Mouse (Mus musculus) urinary bladder, adult 2 months (tissue): ENCODE data around the gene Atn1. TPM values are rescaled to one million over a fixed set of nuclear protein-coding genes. Genes with fewer than 3 reads are reported as not detected.
A peak's percentile ranks its signal among the peaks of the same experiment; 100 is the strongest.
"Not testable (repeated sequence)": the region's sequence is repeated elsewhere in the genome, so short reads cannot be mapped to it uniquely, and the experiment has no call there.

ENCODE experiments used
- DNase-seq: peaks from one replicate; pipeline ENCODE4 v3.0.0; 2022; ENCODE audit warnings: low spot score
- polyA plus RNA-seq: library from polyadenylated mRNA; depleted of rRNA; stranded (reverse); fragments of >200 nt; gene quantifications from 2 replicates; pipeline ENCODE4 v1.2.3, GENCODE M21; 2012; rRNA removed

Atn1 gene
- polyA plus RNA-seq = 11.3 and 32.9 TPM in 2 replicates

DNA sequence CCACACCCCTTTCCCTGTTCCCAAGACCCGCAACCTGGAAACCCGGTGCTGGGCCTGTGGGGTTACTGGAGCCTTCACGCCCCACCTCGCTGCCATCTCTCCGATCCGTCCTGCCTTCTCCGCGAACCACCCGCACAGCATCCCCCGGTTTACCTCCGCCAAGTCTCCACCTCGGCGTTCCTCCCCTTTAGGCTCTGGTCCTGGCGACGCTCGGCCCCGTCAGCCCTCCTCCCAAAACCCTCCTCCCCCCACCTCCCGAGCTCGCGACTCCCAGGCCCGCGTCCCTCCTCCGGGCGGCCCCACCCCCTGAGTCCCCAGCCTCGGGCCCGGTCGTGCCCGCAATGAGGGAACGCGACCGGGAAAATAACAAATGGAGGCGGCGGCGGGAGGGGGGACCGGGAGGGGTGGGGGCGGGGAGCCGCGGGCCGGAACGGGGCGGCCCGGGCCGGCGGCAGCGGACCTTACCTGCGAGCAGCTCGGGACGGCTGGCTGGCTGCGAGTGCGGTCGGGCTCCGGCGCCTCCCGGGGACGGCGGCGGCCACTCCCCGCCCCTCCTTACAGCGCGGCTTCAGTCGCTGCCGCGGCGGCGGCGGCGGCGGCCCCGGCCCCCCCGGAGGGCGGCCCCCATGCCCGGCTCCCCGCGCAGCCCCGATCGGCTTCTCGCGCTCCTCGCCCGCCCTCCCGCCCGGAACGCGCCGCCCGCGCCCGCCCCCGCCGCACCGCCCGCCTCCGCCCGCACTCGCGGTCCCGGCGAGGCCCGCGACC, at the start of gene Atn1, which contains the start of gene Gm45234:
Gene Atn1, minus strand, starts transcription at position 694 of the 765 bp plus-strand sequence.
Gene Gm45234, minus strand, starts transcription at position 191 of the 765 bp plus-strand sequence.
- DNase-seq = peak; percentile 72

DNA sequence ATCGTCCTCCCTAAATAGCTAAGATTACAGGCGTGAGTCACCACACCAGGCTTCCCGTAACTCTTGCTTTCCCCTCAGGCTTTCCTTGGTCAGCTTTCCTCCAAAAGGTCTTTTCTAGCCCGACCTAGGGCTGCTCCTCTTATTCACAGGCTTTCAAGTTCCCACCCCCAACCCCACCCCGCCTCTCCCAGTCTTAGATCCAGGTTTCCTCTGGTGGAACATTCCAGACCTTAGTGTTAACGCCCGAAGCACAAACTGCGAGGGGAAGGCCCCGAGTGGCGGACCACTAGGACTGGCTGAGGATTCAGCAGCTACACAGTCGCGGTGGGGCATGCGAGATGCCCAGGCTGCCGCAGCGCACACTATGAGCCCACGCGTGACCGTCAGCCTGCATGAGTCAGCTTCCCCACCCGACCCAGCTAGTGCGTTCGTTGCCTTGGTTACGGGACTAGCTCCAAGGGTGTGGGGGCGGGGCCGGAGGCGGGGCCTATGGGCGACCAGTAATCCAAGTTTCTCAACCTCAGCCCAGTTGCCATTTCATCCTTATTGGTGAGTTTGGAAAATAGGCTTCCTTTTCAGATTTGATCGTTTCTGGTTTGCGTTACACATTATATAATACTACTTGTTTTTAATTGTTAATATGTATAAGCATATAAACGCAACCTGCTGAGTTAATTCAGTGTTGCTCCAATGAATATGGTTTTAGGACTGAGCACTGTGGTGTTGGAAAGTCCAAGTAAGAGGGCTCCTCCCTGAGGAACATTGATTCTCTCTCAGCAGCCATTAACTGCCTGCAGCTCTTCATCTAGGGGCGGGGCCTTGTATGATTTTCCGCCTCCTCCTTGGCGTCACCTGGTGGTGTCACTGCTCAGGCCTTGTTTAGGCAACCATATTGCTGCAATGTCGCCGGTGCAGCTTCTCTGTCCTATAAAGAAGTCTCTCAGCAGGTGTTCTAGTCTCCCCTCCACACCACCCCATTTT, 49.3 kb upstream of the Atn1 start:
- peak; percentile 84 for DNase-seq

DNA sequence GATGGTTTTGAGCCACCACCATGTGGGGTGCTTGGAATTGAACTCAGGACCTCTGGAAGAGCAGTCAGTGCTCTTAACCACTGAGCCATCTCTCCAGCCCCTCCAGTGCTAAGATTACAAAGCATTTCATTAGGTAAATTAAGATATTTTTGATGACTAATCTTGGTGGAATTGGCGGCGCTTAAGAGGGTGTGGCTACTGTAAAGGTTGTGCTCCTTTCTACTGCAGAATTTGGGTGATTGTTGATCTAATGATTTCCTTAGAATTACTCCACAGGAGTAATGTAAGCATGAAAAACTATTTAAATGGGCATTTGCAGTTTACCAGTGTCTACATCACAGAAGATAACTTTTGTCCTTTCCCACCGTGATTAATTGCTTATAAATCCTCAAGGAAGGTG, 48.0 kb upstream of the Atn1 start:
- no peak for DNase-seq

DNA sequence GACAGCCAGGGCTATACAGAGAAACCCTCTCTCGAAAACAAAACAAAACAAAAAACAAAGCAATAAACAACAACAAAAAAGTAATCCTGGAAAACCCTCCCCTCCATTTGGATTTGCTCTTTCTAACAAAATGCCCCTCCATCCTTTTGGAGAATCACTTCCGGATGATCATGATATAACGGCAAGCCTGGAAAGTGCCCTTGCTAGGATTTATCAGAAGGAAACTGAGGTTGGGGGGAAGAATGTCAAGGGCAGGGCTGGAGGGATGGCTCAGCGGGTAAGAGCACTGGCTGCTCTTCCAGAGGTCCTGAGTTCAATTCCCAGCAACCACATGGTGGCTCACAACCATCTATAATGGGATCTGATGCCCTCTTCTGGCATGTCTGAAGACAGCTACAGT, 47.4 kb upstream of the Atn1 start:
- not testable (repeated sequence) for DNase-seq

DNA sequence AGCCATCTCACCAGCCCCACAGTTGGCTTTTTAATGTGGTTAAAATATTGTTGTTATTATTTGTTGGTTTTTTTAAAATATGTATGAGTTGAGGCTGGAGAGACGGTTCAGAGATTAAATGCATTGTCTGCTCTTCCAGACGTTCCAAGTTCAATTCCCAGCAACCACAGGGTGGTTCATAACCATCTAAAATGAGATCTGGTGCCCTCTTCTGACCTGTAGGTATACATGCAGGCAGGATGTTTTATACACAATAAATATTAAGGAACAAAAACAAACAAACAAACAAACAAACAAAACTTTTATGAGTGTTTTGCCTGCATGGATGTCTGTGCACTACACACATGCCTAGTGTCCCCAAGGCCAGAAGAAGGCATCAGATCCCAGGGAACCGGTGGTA, 46.7 kb upstream of the Atn1 start:
- no peak for DNase-seq

DNA sequence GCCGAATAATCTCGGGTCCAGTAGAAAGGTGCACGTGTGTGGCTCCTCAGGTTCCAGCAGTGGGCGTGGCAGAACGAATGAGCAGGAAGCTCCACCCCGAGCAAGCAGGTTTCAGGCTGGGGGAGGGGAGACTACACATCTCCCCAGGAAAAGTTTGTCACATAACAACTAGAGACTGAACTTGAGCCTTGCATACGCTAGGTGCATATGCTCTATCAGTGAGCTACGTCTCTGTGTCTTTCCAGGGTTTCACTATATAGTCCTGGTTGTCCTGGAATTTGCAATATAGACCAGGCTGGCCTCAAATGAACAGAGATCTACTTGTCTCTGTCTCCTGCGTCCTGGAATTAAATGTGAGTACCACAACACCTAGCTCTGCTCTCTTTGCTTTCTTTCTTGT, 46.1 kb upstream of the Atn1 start:
- DNase-seq = not testable (repeated sequence)

DNA sequence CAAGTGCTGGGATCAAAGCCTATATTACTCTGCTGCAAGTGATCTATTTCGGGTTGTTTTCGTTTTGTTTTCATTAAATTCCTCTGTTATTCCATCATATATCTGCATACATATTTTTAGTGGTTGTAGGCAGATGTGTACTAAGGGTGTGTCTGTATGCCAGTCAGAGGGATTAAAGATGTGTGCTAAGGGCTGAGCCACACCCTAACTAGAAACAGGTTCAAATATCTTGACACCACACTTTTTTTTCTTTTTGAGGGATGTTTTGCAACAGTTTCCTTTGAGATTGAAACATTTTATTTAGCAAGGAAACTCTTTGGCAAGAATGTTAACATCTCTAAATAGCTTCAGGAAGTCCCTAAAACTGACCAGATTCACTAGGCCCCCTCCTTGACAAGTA, 39.9 kb upstream of the Atn1 start:
- no peak for DNase-seq

DNA sequence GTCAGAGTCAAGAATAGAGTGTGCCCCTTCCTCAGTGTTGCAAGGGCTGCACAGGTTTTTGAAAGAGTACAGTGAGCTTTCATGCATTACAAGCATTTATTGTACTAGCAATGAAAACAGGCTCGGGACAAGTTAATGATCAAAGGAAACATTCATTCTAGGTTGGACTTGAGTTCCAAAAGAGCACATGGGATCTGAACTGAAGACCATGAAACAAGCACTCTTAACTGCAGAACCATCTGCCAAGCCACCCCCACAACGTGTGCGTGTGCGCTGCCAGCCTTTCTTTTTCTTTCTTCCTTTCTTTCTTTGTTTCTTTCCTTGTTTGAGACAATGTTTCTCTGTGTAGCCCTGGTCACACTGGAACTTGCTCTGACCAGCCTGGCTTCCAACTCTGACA, 39.5 kb upstream of the Atn1 start:
- no peak for DNase-seq

DNA sequence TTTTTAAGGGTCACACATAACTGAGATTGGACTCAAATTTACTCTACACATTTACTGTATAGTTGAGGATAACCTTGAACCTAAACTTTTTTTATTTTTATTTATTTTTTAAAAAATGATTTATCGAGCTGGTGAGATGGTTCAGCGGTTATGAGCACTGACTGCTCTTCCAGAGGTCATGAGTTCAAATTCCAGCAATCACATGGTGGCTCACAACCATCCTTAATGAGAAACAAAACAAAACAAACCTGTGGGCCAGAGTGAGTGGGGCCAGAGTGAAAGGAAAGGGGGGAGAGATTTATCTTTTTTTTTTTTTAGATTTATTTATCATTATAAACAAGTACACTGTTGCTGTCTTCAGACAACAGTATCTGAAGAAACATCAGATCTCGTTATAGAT, 35.6 kb upstream of the Atn1 start:
- no peak for DNase-seq

DNA sequence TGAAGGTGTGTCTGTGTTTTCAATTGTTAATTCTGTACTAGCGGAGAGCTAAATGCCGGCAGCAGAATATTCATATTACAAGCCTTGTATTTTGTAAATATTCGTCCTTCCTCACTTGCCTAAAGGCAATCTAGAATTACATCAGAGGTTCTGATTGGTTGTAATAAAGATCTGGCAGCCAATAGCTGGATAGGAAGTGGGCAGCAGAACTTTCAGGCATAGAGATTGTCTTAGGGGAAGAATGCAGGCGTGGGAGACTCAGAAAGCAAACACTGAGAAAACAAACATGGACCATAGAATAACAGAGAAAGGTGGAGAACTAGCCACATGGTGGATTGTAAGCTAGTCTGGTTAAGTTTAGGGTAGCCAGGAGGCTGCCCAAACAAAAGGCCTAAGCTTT, 33.8 kb upstream of the Atn1 start:
- no peak for DNase-seq

DNA sequence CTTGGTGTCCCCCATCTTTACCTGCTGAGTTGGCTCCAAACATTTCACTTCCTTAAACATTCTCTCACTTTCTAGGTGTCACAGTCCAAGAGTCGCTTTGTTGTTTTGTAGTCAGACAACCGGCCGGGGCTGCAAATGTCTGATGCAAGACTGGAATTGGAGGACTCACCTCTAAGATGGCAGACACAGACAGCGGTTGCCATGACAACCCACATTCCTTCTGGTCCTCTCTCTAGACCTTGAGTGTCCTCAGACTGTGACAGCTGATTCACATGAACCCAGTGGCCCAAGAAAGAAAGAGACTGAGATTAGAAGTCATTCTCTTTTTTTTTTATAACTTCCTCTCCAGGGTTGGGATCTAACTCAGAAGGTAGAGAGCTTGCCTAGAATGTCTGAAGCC, 33.2 kb upstream of the Atn1 start:
- DNase-seq = no peak

DNA sequence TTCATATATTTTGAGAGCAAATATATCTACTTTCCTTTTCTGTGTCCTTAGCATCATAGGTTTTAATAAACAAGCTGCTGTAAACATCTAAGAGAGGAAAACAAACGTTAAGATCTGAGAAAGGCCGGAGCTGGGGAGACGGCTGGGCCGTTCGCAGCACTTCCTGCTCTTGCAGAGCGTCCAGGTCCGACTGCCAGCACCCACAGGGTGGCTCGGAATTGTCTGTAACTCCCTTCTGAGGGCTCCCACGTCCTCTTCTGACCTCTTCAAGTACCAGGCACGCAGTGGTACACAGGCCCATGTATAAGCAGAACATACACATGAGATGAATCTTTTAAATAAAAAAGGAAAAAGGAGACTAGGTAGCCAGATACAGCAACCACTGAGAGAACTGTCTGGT, 31.4 kb upstream of the Atn1 start:
- DNase-seq = no peak

DNA sequence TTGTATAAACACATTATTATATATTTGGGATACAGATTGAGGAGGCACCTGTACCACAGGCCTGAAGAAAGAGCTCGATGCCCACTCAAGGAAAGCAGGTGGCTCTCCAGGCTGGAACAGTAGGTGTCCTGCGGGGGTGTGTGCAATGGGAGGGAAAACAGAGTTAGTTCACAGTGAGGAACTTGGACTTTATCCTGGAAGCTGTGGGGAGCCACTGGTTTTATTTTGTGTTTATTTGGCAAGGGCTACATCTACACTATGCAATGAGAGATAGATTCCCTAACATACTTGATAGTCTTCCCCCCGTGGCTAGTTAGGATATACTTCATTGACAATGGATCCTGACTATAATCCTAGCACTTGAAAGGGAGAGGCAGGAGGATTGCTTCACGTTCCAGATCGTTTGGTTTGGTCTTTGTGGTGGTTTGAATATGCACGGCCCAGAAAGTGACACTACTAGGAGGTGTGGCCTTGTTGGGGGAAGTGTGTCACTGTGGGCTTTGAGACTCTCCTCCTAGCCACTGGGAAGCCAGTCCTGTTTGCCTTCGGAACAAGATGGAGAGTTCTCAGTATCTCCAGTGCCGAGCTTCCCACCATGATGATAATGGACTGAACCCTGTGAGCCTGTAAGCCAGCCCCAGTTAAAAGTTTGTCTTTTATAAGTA, 30.6 kb upstream of the Atn1 start:
- DNase-seq = no peak

DNA sequence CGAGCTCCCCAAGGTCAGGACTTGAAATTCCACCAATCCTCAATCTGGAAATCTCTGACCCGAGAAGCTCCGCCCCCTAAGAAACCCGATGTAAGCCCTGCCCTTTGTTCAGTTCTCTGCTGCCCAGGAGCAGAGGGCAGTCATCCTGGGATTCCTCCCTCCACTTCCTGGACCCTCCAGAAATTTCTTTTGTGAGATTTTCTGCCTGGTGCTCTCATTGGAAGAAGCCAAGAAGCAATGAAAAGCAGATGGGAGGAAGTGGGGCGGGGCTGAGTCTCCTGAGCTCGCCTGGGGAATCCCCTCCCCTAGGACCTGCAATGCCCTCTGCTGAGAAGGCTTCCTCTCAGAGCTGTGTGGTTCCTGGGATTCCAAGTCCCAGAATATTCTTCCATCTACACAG, 26.1 kb upstream of the Atn1 start:
- no peak for DNase-seq

DNA sequence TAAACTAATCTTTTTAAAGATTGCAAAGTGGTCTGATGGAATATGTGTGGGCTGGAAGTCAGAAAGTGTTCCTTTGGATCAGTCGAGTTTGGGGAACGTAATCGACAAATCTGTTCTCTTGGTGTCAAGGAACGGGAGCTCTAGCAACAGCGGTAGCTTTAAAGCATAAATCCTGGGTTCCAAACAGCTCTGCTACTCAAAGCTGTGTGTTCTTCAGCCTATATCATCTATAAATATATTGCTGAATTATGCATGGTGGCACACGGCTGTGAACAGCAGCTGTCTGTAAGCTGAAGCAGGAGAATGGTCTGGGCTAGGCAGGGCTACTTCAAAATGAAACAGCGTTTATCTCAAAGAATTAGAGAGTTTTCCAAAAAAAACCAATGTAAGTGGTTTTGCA, 24.6 kb upstream of the Atn1 start:
- no peak for DNase-seq

DNA sequence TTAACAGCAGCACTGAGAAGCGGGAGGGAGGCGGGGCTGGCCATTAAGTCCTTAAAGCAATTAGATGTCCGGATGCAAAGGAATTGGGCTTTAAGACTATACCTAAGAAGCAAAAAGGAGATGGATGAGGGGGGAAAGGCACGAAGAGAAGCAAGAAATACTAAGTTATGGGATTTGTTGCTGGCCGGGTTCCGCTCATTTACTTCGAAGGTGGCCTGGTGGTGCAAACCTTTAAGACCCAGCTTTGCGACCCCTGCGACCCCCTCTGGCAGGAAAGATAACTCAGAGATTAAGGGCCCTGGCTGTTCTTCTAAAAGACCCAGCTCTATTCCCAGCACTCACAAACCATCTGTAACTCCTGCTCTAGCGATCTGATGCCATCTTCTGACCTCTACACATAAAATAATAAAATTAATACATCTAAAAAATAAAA, 23.7 kb upstream of the Atn1 start:
- no peak for DNase-seq

DNA sequence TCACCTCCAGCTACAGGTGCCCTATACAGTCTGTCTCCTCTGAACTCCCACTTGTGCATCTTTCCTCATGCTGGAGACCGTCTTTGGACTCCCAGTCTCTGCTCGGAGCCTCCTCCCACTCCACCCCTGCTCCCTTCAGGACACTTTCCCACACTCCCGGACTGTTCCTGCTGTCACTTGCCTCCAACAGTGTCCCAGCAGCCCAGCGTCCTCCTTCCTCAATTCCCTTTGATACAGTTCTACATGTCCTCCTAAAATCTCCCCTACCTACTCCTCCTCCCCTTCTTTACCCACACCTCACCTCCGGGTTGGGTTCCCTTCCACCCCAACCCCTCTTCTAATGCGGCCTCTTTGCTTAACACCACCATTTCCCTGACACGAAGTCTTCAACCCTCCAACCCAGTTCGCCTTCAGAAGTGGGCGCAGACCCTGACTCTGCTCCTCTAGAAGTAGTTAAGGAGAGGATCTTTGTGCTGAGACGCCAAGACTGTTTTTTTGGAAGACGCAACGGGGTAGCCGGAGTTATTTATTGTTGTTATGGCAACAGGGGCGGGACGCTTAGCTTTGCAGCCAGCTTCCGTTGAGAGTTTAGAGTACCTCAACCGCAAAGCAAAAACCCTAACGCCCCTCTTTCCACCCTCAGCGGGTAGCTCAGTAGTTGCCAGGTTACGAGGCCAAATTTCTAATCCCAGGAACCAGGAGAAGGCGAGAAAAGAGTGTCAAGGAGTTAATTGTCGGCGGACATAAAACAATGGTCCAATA, 23.1 kb upstream of the Atn1 start, which contains the start of gene Lrrc23:
Gene Lrrc23, minus strand, starts transcription at position 506 of the 762 bp plus-strand sequence.
- DNase-seq = no peak

DNA sequence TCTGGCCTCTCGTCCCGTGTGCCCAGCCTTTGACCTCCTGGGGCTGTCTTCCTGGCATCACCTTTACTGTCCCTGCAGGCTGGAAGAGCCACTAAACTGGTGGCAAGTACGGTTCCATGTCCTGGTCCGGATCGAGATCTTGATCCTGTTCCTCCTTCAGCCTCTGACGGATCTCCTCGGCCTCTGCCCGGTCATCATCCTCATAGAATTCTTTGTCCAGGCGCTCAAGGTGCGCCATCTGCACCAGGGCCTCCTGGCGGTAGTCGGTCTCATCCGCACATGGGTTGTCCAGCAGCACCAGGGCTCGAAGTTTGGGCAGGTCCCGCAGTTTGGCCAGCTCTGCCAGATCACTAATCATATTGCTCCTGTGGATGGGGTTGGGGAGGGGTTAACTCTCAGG, 14.2 kb upstream of the Atn1 start:
- DNase-seq = no peak

DNA sequence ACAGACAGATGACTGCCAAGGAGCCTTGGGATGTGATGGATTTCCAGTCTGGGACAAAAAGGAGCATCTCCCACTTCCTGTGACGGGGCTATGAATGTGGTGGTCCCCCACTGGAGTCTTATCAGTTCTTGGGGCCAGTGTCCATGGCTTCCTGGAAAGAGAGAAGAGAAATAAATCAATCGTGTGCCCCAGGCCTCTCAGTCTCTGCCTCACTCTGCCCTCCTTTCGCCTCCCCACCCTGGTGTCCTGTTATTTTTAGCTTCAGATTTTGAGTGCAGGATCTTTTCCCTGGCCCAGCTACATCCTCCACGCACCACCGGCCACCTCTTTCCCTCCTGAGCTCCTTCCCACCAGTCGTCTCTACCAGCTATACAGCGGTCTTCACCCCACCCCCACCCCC, 13.7 kb upstream of the Atn1 start:
- no peak for DNase-seq

DNA sequence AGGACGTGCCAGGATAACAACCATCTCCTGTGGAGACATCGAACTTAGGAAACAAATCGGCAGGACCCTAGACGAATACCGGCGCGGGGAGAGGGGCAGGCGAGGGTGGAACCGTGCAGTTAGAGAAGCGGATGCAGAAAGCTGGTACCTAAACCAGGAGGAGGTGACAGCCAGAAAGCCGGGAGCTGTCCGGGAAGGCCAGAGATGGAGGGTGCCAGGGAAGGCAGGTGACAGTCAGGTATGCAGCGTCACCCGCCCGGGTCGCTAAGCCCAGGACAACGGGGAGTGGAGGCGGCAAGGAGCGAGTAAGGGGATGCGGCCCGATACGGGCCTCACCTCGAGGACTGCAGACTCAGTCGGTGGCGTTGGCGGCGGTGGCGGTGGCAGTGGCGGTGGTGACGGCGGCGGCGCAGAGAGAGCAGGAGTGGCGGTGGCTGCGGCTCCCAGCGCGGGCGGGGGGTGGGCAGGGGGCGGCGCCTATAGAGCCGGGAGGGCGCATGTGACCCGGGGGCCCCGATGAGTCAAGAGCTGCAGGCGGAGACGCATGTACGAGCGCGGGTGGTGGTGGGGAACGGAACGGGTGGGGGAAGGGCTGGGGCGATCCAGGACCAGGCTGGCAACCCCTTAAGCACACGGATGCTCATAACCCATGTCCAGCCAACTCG, 12.9 kb upstream of the Atn1 start, which contains the start of gene Eno2:
Gene Eno2, minus strand, starts transcription at position 573 of the 665 bp plus-strand sequence.
- DNase-seq = no peak

DNA sequence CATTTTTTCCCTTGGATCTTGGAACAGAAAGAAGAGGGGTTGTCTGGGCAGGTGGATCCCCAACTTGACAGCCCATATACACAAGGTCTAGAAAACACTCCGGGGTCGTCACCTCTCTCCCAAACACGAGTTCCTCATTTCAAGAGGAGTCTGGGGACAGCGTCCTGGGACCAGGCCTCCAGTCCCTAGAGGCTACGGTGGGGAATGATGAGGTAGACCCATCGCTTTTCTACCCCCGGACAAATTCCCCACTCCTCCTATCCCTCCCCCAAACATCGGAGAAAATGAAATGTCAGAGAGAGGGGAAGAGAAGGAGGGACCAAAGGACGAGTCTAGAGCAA, 12.3 kb upstream of the Atn1 start:
- DNase-seq = no peak
